Mouse (Mus musculus): Measurements from ENCODE around the gene Numa1.
A peak's percentile ranks its signal among the peaks of the same experiment; 100 is the strongest.

Gene Numa1

GRCm38 (mm10) chr7:102042314-102042713 is 108.4 kb downstream of the Numa1 start:
- no peak for DNase-seq (ENCODE audit: low read depth, low spot score)

- peak; percentile 38 for DNase-seq (ENCODE audit: low read depth, low spot score)
Observed at GRCm38 (mm10) chr7:102048524-102048923, 114.6 kb downstream of the Numa1 start.

DNA sequence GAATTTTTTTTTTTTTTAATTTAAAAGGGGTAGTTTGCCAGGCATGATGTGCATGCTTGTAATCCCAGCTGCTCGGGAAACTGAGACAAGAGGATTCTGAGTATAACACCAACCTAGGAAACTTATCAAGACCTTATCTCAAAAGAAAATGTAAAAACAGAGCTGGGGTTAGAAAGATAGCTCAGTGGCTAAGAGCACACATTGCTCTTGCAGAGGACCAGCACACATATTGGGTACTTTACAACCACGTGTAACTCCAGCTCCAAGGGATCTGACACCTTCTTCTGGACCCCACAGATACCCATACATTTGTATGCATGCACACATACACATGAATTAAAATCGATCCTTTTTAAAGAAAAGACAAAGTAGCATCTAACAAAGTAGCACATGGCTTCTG is 127.4 kb downstream of the Numa1 start:
- no peak for DNase-seq (ENCODE audit: low read depth, low spot score)

GRCm38 (mm10) chr7:102062203-102062602 is 128.3 kb downstream of the Numa1 start:
- no peak for DNase-seq (ENCODE audit: low read depth, low spot score)

DNA sequence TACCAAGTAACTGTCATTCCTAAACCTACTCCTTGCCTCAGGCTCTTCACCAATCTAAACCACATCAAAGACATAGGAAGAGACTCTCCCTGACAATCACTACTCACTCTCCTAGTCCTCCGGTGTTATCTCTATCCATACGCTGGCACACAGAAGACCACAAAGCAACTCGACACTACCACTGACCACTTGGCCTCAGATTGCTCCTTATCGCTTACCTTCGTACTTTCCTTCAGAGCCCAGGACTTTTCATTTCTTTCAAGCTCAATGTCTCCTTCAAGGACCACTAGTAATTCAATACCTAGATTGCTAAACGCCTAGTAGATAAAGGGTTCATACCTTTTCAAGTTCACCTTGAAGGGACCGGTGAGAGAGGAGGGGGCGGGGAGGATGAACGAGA is 130.0 kb downstream of the Numa1 start:
- DNase-seq (ENCODE audit: low read depth, low spot score) = no peak

All from ES-CJ7 (cell line).